Mouse (Mus musculus) liver, adult 2 months (tissue): ENCODE measurements at regions not wholly inside any gene's neighbourhood (a gene's known extent, or its start where the extent isn't known, plus 50 kb on each side); places are given as distances from the start of the nearest gene placed in this dataset.

ENCODE experiments used
- DNase-seq: peaks from one replicate; pipeline ENCODE4 v3.0.0-alpha.2; 2011; ENCODE audit warnings: low read depth, low spot score; ENCODE audit errors: extremely low read depth
- H3K27ac ChIP-seq: fragments of 200-500 bp; replicated peaks from 2 replicates; pipeline ENCODE4 v1.5.1; 2012; ENCODE audit warnings: low read depth, mild to moderate bottlenecking, control low read depth, inconsistent platforms, low read length; ENCODE audit not compliant: insufficient read depth
- H3K27me3 ChIP-seq: fragments of 200-500 bp; 2 replicates; pipeline ENCODE4 v1.6.1; 2012; ENCODE audit warnings: mild to moderate bottlenecking, moderate library complexity, low read length, inconsistent platforms; ENCODE audit not compliant: control insufficient read depth, insufficient read depth
- H3K36me3 ChIP-seq: fragments of 200-500 bp; 2 replicates; pipeline ENCODE4 v1.6.1; 2012; ENCODE audit warnings: low read length, inconsistent platforms; ENCODE audit not compliant: control insufficient read depth, insufficient read depth
- H3K4me1 ChIP-seq: fragments of 200-500 bp; 2 replicates; pipeline ENCODE4 v1.6.1; 2011; ENCODE audit warnings: low read length; ENCODE audit not compliant: control insufficient read depth, insufficient read depth
- H3K4me3 ChIP-seq: fragments of 200-500 bp; 2 replicates; pipeline ENCODE4 v1.5.1; 2011; ENCODE audit warnings: low read depth, mild to moderate bottlenecking, control low read depth, low read length, moderate library complexity; ENCODE audit not compliant: insufficient read depth
- H3K79me2 ChIP-seq: fragments of 200-500 bp; 2 replicates; pipeline ENCODE4 v1.6.1; 2012; ENCODE audit warnings: inconsistent platforms, mild to moderate bottlenecking, low read length, moderate library complexity; ENCODE audit not compliant: control insufficient read depth, insufficient read depth
- H3K9ac ChIP-seq: fragments of 200-500 bp; 2 replicates; pipeline ENCODE4 v1.6.1; 2012; ENCODE audit warnings: low read depth, mild to moderate bottlenecking, control low read depth, inconsistent platforms, low read length
- CTCF ChIP-seq: fragments of 200-500 bp; IDR thresholded peaks from 2 replicates; pipeline ENCODE4 v1.5.1; 2011; ENCODE audit warnings: low read depth, low read length, control low read depth
- POLR2A ChIP-seq: fragments of 200-500 bp; IDR thresholded peaks from 2 replicates; pipeline ENCODE4 v1.6.1; 2011; ENCODE audit warnings: low read length, control low read depth; ENCODE audit not compliant: insufficient read depth; ENCODE audit errors: extremely low read depth
- WGBS: fragments of 180-500 bp; shearing (Covaris S2); methylation state at CpG from one replicate; pipeline ENCODE4 v1.1.7; 2018; 5-methylcytosine and 5-hydroxymethylcytosine counted together

DNA sequence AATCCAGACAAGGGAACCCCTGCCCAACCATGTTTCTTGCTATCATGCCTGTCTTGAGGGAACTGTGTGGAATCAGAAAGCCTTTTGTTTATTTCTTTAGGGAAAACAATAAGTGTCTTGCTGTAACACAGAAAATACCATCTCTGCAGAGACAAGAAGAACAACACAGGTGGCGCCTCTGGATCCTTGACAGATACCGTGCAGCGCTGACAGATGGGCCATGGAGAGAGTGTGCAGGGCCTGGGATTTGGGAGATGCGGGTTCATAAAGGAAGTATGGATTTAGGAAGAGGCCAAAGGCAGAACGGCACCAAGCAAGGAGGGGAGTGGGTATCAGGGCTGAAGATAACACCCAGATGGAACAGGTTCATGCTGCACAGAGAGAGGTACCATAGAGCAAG is 209.3 kb downstream of the Drd1 start:
- no peak overlapping the region for H3K27ac ChIP-seq
- no peaks in the 10 kb centered on the region for H3K36me3 ChIP-seq
- no peak overlapping the region for H3K9ac ChIP-seq
- DNase-seq, result no peak
- no peaks in the 10 kb centered on the region for H3K79me2 ChIP-seq
- no peak overlapping the region for H3K4me3 ChIP-seq
- H3K27me3 ChIP-seq, result no peaks in the 10 kb centered on the region
- WGBS, result 87% methylated on average over 5 of the region's 5 CpGs
- no peak for TF ChIP-seq CTCF
- no peak for TF ChIP-seq POLR2A
- H3K4me1 ChIP-seq, result no peaks in the 10 kb centered on the region

DNA sequence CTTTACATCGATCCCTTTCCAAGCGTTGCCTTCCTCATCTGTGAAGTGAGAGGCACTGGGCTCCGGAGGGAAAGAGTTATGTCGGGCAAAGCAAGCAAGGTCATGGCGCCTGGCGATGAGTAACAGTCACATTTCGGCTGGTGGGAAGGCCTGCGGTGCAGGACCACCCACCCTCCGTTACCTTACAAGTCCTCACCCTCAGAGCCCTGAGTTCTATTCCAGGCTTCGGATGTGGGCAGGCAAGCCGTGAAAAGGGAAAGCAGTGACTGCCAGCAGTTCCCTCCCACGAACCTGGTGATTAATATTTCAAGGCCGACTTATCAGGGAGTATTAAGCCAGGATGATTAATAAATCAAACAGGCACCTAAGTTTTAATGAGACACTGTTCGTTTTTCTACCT is 209.7 kb downstream of the Drd1 start:
- Histone ChIP-seq H3K27ac (no peak overlapping the region), H3K36me3 (no peaks in the 10 kb centered on the region), H3K9ac (no peak overlapping the region), H3K27me3 (no peaks in the 10 kb centered on the region), H3K79me2 (no peaks in the 10 kb centered on the region), H3K4me1 (no peaks in the 10 kb centered on the region), H3K4me3 (no peak overlapping the region)
- 86% methylated on average over 14 of the region's 14 CpGs for WGBS
- TF ChIP-seq POLR2A (no peak), CTCF (no peak)
- DNase-seq, result no peak

DNA sequence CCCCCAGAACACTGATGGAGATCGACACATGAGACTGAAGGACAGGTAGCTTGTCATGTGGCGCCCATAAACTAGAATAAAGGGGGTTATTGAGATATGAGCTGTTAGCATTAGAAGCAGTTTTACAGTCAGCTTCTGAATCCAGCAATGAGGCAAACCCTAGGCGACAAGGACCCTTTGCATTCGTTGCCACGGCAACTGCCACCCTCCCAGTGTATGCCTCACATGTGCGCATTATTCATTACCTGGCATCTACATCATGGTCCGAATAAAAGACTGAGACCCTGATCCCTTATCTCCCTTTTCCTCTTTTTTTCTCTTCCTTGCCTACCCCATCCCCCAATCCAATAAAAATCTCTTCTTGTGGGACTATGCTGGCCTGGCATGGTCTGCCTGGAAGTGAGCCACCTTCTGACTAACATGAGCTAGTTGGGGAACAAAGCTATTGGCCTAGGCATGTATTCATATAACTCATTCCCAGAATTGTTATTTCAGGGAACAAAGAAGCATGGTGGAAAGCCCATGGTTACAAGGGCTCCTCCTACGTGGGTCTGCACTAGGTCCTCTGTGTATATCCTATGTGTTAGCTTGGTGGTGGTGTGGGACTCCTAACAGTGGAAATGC is 229.4 kb downstream of the Drd1 start:
- Histone ChIP-seq H3K4me1 (no peaks in the 10 kb centered on the region), H3K9ac (no peak overlapping the region), H3K36me3 (no peaks in the 10 kb centered on the region), H3K4me3 (no peak overlapping the region), H3K27me3 (peaks cover 2% of the 10 kb centered on the region; the same call in 1 of the 2 replicates), H3K79me2 (no peaks in the 10 kb centered on the region), H3K27ac (no peak overlapping the region)
- no peak for TF ChIP-seq POLR2A
- 72% methylated on average over 8 of the region's 8 CpGs for WGBS
- no peak for DNase-seq

DNA sequence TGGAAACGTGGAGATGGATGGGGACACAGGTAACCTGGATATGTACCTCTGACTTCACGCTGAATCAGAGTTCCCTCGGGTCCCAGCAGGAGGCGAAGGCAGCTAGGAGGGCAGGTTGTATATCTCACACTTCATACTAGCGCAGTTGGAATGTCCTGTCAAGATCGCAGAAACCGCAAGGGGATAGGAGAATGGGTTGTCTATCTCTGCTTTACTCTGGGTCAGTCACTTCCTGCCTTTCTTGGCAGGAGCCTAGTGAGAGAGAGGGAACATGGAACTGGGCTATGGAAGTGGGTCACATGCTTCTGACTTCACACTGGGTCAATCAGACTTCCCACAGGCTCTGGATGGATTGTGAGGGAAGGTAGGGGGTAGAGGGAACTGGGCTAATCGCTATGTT is 233.4 kb downstream of the Drd1 start:
- no peak overlapping the region for H3K9ac ChIP-seq
- whole genome bisulfite sequencing, result 61% methylated on average over 8 of the region's 8 CpGs
- H3K79me2 ChIP-seq, result no peaks in the 10 kb centered on the region
- TF ChIP-seq CTCF (no peak), POLR2A (no peak)
- H3K4me1 ChIP-seq, result no peaks in the 10 kb centered on the region
- DNase-seq, result no peak
- H3K27ac ChIP-seq, result no peak overlapping the region
- H3K27me3 ChIP-seq, result peaks cover 2% of the 10 kb centered on the region; the same call in 1 of the 2 replicates
- H3K4me3 ChIP-seq, result no peak overlapping the region
- H3K36me3 ChIP-seq, result no peaks in the 10 kb centered on the region

DNA sequence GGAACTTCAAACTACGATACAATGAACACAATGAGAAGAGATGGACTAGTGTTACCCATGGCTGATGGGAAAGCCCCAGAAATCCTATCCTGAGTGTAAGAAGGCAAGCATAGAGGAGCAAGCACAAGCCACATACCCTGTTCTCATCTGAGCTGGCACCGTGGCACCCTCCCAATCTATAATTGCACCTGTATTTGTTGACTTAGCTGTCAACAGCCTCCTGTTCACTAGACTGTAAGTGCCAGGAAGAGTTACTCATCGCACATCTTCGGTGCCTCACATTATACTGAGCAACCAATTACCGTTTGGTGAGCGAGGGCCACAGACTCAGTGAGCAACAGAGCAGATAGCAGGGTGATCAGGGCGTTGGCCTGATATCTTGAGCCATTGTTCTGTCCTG is 239.9 kb downstream of the Drd1 start:
- Histone ChIP-seq H3K36me3 (no peaks in the 10 kb centered on the region), H3K27ac (no peak overlapping the region), H3K27me3 (no peaks in the 10 kb centered on the region), H3K4me3 (no peak overlapping the region), H3K4me1 (no peaks in the 10 kb centered on the region), H3K9ac (no peak overlapping the region), H3K79me2 (no peaks in the 10 kb centered on the region)
- TF ChIP-seq CTCF, result no peak
- DNase-seq, result no peak
- 70% methylated on average over 7 of the region's 7 CpGs for WGBS

DNA sequence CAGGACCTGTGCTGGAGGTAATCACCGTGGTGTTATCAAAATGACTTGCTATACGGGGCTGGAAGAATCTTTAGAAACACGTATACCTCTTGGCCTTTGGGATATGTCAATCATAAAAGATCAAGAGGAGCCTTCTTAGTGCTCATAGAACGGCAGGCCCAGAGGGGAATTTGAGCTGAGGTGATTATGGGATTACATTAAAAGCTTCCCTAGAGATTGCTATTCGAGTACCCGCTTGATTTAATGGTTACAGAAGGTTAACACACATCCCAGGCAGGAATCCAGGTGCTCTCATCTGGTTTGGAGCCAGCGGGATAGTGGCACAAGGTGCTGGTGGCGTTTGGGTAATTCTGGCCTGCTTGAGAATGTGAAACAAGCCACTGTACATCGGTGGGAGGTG is 241.4 kb downstream of the Drd1 start:
- H3K9ac ChIP-seq, result no peak overlapping the region
- no peak for DNase-seq
- H3K4me3 ChIP-seq, result no peak overlapping the region
- H3K27me3 ChIP-seq, result no peaks in the 10 kb centered on the region
- no peak for TF ChIP-seq POLR2A
- no peak for TF ChIP-seq CTCF
- 72% methylated on average over 9 of the region's 9 CpGs for WGBS
- H3K27ac ChIP-seq, result no peak overlapping the region
- no peaks in the 10 kb centered on the region for H3K79me2 ChIP-seq
- H3K36me3 ChIP-seq, result no peaks in the 10 kb centered on the region
- H3K4me1 ChIP-seq, result no peaks in the 10 kb centered on the region
